ENCODE assay signal across 8 mouse cellular contexts in genomic region chr14:34234630-34235380, GRCm38 (mm10). TPM values are rescaled to one million over a fixed set of nuclear protein-coding genes. Genes with fewer than 3 reads are reported as not detected.
DNase-seq lines count a peak whose midpoint lies in the region; ATAC-seq lines count a peak whose summit lies in the region.

No protein-coding gene starts in this region.

- peak overlapping the region; percentile 40 for H3K4me3 ChIP-seq in intestine, embryonic 16.5 days (ENCODE audit: low read length)
- H3K4me3 ChIP-seq in limb, embryonic 11.5 days (ENCODE audit: low read depth, low read length), result peak overlapping the region; percentile 21
- H3K4me3 ChIP-seq in midbrain, embryonic 11.5 days (ENCODE audit: low read depth, low read length), result peak overlapping the region; percentile 28

- H3K4me2 ChIP-seq in intestine, embryonic 16.5 days (ENCODE audit: low read depth, low read length), result peak overlapping the region; percentile 71
- H3K4me2 ChIP-seq in limb, embryonic 11.5 days (ENCODE audit: low read depth, severe bottlenecking), result peak overlapping the region; percentile 58
- H3K4me2 ChIP-seq in midbrain, embryonic 11.5 days, result peak overlapping the region; percentile 54

- H3K27me3 ChIP-seq in intestine, embryonic 16.5 days (replicated peaks; ENCODE audit: control insufficient read depth, insufficient read depth, low read length), result no peaks in the 10 kb centered on the region
- no peaks in the 10 kb centered on the region for H3K27me3 ChIP-seq in limb, embryonic 11.5 days (ENCODE audit: control insufficient read depth, insufficient read depth, low read length)
- no peaks in the 10 kb centered on the region for H3K27me3 ChIP-seq in midbrain, embryonic 11.5 days (ENCODE audit: control insufficient read depth, insufficient read depth, low read length)
- H3K27me3 ChIP-seq in splenic B cell, adult 2 months (ENCODE audit: control insufficient read depth, insufficient read depth, low read length, poor library complexity, severe bottlenecking), result no peaks in the 10 kb centered on the region

- WGBS in intestine, embryonic 16.5 days, result 6% methylated on average over 16 of the region's 16 CpGs
- 4% methylated on average over 16 of the region's 16 CpGs for WGBS in limb, embryonic 11.5 days
- WGBS in midbrain, embryonic 11.5 days, result 2% methylated on average over 16 of the region's 16 CpGs

- 0 out of 2 replicates have a peak, but pooled peaks cover 3% of the 10 kb centered on the region for H3K9me3 ChIP-seq in intestine, embryonic 16.5 days (ENCODE audit: control insufficient read depth, low read length)
- H3K9me3 ChIP-seq in limb, embryonic 11.5 days (ENCODE audit: control insufficient read depth, low read length), result no peaks in the 10 kb centered on the region
- H3K9me3 ChIP-seq in midbrain, embryonic 11.5 days (ENCODE audit: control insufficient read depth, low read length), result no peaks in the 10 kb centered on the region

- H3K36me3 ChIP-seq in intestine, embryonic 16.5 days (ENCODE audit: control insufficient read depth, insufficient read depth, low read length), result no peaks in the 10 kb centered on the region
- no peaks in the 10 kb centered on the region for H3K36me3 ChIP-seq in limb, embryonic 11.5 days (ENCODE audit: control insufficient read depth, insufficient read depth, low read length)
- H3K36me3 ChIP-seq in midbrain, embryonic 11.5 days (ENCODE audit: control insufficient read depth, insufficient read depth, low read length), result no peaks in the 10 kb centered on the region
- H3K36me3 ChIP-seq in splenic B cell, adult 2 months (ENCODE audit: control insufficient read depth, insufficient read depth, low read length, poor library complexity, severe bottlenecking), result no peaks in the 10 kb centered on the region; the same call in 1 of the 2 replicates

- H3K4me1 ChIP-seq in intestine, embryonic 16.5 days (ENCODE audit: control insufficient read depth, insufficient read depth, low read length), result no peaks in the 10 kb centered on the region
- H3K4me1 ChIP-seq in limb, embryonic 11.5 days (ENCODE audit: control insufficient read depth, insufficient read depth, low read length), result no peaks in the 10 kb centered on the region
- 0 out of 2 replicates have a peak, but pooled peaks cover 3% of the 10 kb centered on the region for H3K4me1 ChIP-seq in midbrain, embryonic 11.5 days (ENCODE audit: control insufficient read depth, insufficient read depth, low read length)

- peak; percentile 36 to 54 for DNase-seq in urinary bladder, adult 18-20 months (ENCODE audit: low spot score in 2 of 2)
- no peak for DNase-seq in urinary bladder, adult 2 months (ENCODE audit: low spot score)
- DNase-seq in embryo, embryonic 10 days (ENCODE audit: low spot score), result peak; percentile 94
- DNase-seq in heart, adult 11 months, result peak; percentile 98
- DNase-seq in limb, embryonic 11.5 days (ENCODE audit: low spot score), result peak; percentile 86
- DNase-seq in midbrain, embryonic 11.5 days (ENCODE audit: low spot score, missing footprints), result peak; percentile 92
- DNase-seq in splenic B cell, adult 2 months (ENCODE audit: low read depth, low spot score), result peak; percentile 23

- peak; percentile 98 for ATAC-seq in intestine, embryonic 16.5 days
- peak; percentile 97 for ATAC-seq in limb, embryonic 11.5 days (ENCODE audit: insufficient number of reproducible peaks, low FRiP score, low TSS enrichment, low read depth)
- ATAC-seq in midbrain, embryonic 11.5 days (ENCODE audit: low FRiP score), result peak; percentile 98

- no peak overlapping the region for H3K27ac ChIP-seq in intestine, embryonic 16.5 days (ENCODE audit: low read length)
- H3K27ac ChIP-seq in limb, embryonic 11.5 days (replicated peaks; ENCODE audit: low read depth, low read length), result no peak overlapping the region
- no peak overlapping the region for H3K27ac ChIP-seq in midbrain, embryonic 11.5 days (ENCODE audit: low read depth, low read length)

- peak overlapping the region; percentile 41 for H3K9ac ChIP-seq in intestine, embryonic 16.5 days (ENCODE audit: low read depth, low read length)
- H3K9ac ChIP-seq in limb, embryonic 11.5 days (ENCODE audit: low read length), result no peak overlapping the region
- peak overlapping the region; percentile 54; the same call in 1 of the 2 replicates for H3K9ac ChIP-seq in midbrain, embryonic 11.5 days (ENCODE audit: low read length)

RNA-seq across cellular contexts. Expression of gene Syt15, which starts 15.4 kb away (rescaled TPM):
- 10.6 and 13.7 TPM in 2 replicates for polyA plus RNA-seq in urinary bladder, adult 2 months (2012; rRNA removed)
- 0.86 and 1.2 TPM in 2 replicates for polyA plus RNA-seq in intestine, embryonic 16.5 days (2015; fragmentation: Nextera tagmentation; extraction: Ambion mirVana)
- 0.13 and 0.14 TPM in 2 replicates for polyA plus RNA-seq in limb, embryonic 11.5 days (2014; fragmentation: Nextera tagmentation; extraction: Ambion mirVana)
- 0.10 and 0.11 TPM in 2 replicates for polyA plus RNA-seq in midbrain, embryonic 11.5 days (2014; fragmentation: Nextera tagmentation; extraction: Ambion mirVana)

RNA-seq across cellular contexts. Expression of gene Gprin2, which starts 33.4 kb away (rescaled TPM):
- 0.30 and 0.72 TPM in 2 replicates for polyA plus RNA-seq in urinary bladder, adult 2 months (2012; rRNA removed)
- polyA plus RNA-seq in intestine, embryonic 16.5 days (2015; fragmentation: Nextera tagmentation; extraction: Ambion mirVana), result 0.26 and 0.27 TPM in 2 replicates
- 0.41 and 0.44 TPM in 2 replicates for polyA plus RNA-seq in limb, embryonic 11.5 days (2014; fragmentation: Nextera tagmentation; extraction: Ambion mirVana)
- 0.39 and 0.60 TPM in 2 replicates for polyA plus RNA-seq in midbrain, embryonic 11.5 days (2014; fragmentation: Nextera tagmentation; extraction: Ambion mirVana)
